Mouse (Mus musculus) lung, postnatal 0 days (tissue): ENCODE data around the gene Coq8b. TPM values are rescaled to one million over a fixed set of nuclear protein-coding genes. Genes with fewer than 3 reads are reported as not detected.
A peak's percentile ranks its signal among the peaks of the same experiment; 100 is the strongest.

ENCODE experiments used
- ATAC-seq: fragments of 200-750 bp; cut with Nextera tagmentation; 2 replicates; pipeline ENCODE4 v1.8.0; 2017; ENCODE audit warnings: moderate library complexity
- DNase-seq: peaks from one replicate; pipeline ENCODE4 v3.0.0-alpha.2; 2016; ENCODE audit warnings: low spot score
- H3K27ac ChIP-seq: fragments of 300-500 bp; sonication (generic); 2 replicates; pipeline ENCODE4 v1.5.1; 2014; ENCODE audit warnings: antibody characterized with exemption, mild to moderate bottlenecking, low read length, mixed read lengths
- H3K27me3 ChIP-seq: fragments of 300-500 bp; sonication (generic); replicated peaks from 2 replicates; pipeline ENCODE4 v1.6.1; 2014; ENCODE audit warnings: low read length, mixed read lengths; ENCODE audit not compliant: insufficient read depth
- H3K36me3 ChIP-seq: fragments of 300-500 bp; sonication (generic); 2 replicates; pipeline ENCODE4 v1.6.1; 2014; ENCODE audit warnings: low read length, mixed read lengths; ENCODE audit not compliant: insufficient read depth
- H3K4me1 ChIP-seq: fragments of 300-500 bp; sonication (generic); 2 replicates; pipeline ENCODE4 v1.6.1; 2014; ENCODE audit warnings: antibody characterized with exemption, low read depth, low read length, mixed read lengths; ENCODE audit not compliant: insufficient read depth
- H3K4me2 ChIP-seq: fragments of 300-500 bp; sonication (generic); replicated peaks from 2 replicates; pipeline ENCODE4 v1.6.1; 2014; ENCODE audit warnings: low read depth, mild to moderate bottlenecking, low read length, moderate library complexity, mixed read lengths
- H3K4me3 ChIP-seq: fragments of 300-500 bp; sonication (generic); 2 replicates; pipeline ENCODE4 v1.5.1; 2014; ENCODE audit warnings: low read depth, low read length
- H3K9ac ChIP-seq: fragments of 300-500 bp; sonication (generic); replicated peaks from 2 replicates; pipeline ENCODE4 v1.6.1; 2014; ENCODE audit warnings: low read depth, mild to moderate bottlenecking
- H3K9me3 ChIP-seq: fragments of 300-500 bp; sonication (generic); 2 replicates; pipeline ENCODE4 v1.6.1; 2016; ENCODE audit warnings: low read length, mixed read lengths
- CTCF ChIP-seq: IDR thresholded peaks from 2 replicates; pipeline ENCODE4 v1.5.1; 2016; ENCODE audit warnings: antibody characterized with exemption, mild to moderate bottlenecking
- EP300 ChIP-seq: IDR thresholded peaks from 2 replicates; pipeline ENCODE4 v1.6.1; 2016; ENCODE audit warnings: antibody characterized with exemption, mild to moderate bottlenecking, control low read depth
- WGBS: fragments of 180-500 bp; shearing (Covaris S2); extraction: QIAGEN DNeasy Blood & Tissue Kit; methylation state at CpG from one replicate; pipeline ENCODE4 v1.1.7; 2014; 5-methylcytosine and 5-hydroxymethylcytosine counted together
- polyA plus RNA-seq: library from polyadenylated mRNA; unstranded; fragments of >200 nt; fragmentation: Nextera tagmentation; extraction: Ambion mirVana; gene quantifications from 2 replicates; pipeline ENCODE4 v1.2.1, GENCODE M21; 2015

Gene Coq8b
- polyA plus RNA-seq, 1 experiment from 2014 or later, result 21.3 TPM

DNA sequence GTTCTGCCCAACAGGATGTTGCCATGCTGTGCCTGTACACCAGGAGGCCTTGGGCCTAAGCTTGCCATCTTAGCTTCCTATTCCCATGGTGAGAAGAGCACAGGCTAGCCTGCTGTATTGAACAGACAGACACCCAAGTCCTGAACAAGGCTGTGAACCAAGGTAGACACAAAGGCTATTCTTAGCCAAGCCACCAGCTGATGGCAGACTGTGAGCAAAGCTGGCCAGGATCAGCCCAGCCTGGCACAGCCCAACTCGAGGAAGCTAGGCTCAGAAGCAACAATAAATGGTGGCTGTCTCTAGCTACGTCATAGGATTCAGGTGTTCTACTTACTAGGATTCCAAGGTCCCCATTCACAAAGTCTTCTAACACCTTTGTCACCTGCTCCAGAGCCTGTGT lies 20.2 kb upstream of the Coq8b start:
- 76% methylated on average over 2 of the region's 2 CpGs for WGBS
- peaks cover 55% of the 10 kb centered on the region; the same call in 1 of the 2 replicates for H3K36me3 ChIP-seq

GRCm38 (mm10) chr7:27218586-27218985 lies 14.2 kb upstream of the Coq8b start:
- Histone ChIP-seq H3K9me3 (no peaks in the 10 kb centered on the region), H3K36me3 (peaks cover 29% of the 10 kb centered on the region), H3K4me2 (no peak overlapping the region), H3K9ac (no peak overlapping the region), H3K4me3 (no peak overlapping the region), H3K4me1 (no peaks in the 10 kb centered on the region; the same call in 1 of the 2 replicates), H3K27ac (no peak overlapping the region), H3K27me3 (no peaks in the 10 kb centered on the region)
- DNase-seq (no peak), ATAC-seq (no peak)
- no peak for TF ChIP-seq CTCF
- TF ChIP-seq EP300, result no peak
- WGBS, result 83% methylated on average over 7 of the region's 7 CpGs

More for the DNA sequence above, 20.2 kb upstream of the Coq8b start:
- no peak overlapping the region for H3K9ac ChIP-seq
- no peaks in the 10 kb centered on the region for H3K9me3 ChIP-seq
- DNase-seq (no peak), ATAC-seq (no peak)
- H3K4me2 ChIP-seq, result no peak overlapping the region
- H3K4me1 ChIP-seq, result no peaks in the 10 kb centered on the region
- no peak overlapping the region for H3K4me3 ChIP-seq
- TF ChIP-seq CTCF (no peak), EP300 (no peak)
- no peak overlapping the region for H3K27ac ChIP-seq
- H3K27me3 ChIP-seq, result no peaks in the 10 kb centered on the region

- Histone ChIP-seq H3K4me2 (no peak overlapping the region), H3K9ac (no peak overlapping the region), H3K9me3 (no peaks in the 10 kb centered on the region), H3K27ac (no peak overlapping the region), H3K27me3 (no peaks in the 10 kb centered on the region), H3K4me1 (peaks cover 5% of the 10 kb centered on the region; the same call in 1 of the 2 replicates), H3K36me3 (peaks cover 23% of the 10 kb centered on the region), H3K4me3 (no peak overlapping the region)
- no peak for TF ChIP-seq EP300
- no peak for TF ChIP-seq CTCF
- no peak for ATAC-seq
- DNase-seq, result no peak
- 84% methylated on average over 11 of the region's 11 CpGs for WGBS
Observed at GRCm38 (mm10) chr7:27219937-27220336, 12.9 kb upstream of the Coq8b start.

- Histone ChIP-seq H3K27ac (no peak overlapping the region), H3K9me3 (no peaks in the 10 kb centered on the region), H3K4me3 (no peak overlapping the region), H3K27me3 (no peaks in the 10 kb centered on the region), H3K36me3 (peaks cover 9% of the 10 kb centered on the region), H3K4me2 (no peak overlapping the region), H3K4me1 (peaks cover 21% of the 10 kb centered on the region), H3K9ac (no peak overlapping the region)
- TF ChIP-seq CTCF (no peak), EP300 (no peak)
- DNase-seq (no peak), ATAC-seq (no peak)
- WGBS, result 68% methylated on average over 6 of the region's 6 CpGs
Observed at GRCm38 (mm10) chr7:27221939-27222338, 10.9 kb upstream of the Coq8b start.

DNA sequence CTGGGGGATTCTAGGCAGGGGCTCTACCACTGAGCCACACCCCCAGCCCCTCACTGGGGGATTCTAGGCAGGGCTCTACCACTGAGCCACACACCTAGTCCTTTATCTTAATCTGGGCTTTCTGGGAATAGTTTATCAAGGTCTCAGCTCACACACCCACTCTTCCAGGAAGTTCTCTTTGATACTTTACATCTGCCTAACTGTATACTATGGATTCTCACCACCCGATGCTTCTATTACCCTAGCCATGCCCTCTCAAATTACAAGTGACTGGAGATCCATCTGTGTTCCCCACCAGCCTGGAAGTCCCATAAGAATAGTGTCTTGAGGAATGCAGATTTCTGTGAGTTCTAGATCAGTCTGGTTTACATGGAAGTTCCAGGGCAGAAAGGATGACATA lies 10.3 kb upstream of the Coq8b start:
- WGBS, result 78% methylated on average over 1 of the region's 1 CpGs
- peaks cover 27% of the 10 kb centered on the region for H3K4me1 ChIP-seq
- no peaks in the 10 kb centered on the region for H3K27me3 ChIP-seq
- DNase-seq, result no peak
- H3K9ac ChIP-seq, result no peak overlapping the region
- no peaks in the 10 kb centered on the region for H3K9me3 ChIP-seq
- ATAC-seq, result no peak
- no peak overlapping the region for H3K27ac ChIP-seq
- TF ChIP-seq EP300 (no peak), CTCF (no peak)
- H3K4me2 ChIP-seq, result no peak overlapping the region
- peaks cover 6% of the 10 kb centered on the region for H3K36me3 ChIP-seq
- H3K4me3 ChIP-seq, result no peak overlapping the region

DNA sequence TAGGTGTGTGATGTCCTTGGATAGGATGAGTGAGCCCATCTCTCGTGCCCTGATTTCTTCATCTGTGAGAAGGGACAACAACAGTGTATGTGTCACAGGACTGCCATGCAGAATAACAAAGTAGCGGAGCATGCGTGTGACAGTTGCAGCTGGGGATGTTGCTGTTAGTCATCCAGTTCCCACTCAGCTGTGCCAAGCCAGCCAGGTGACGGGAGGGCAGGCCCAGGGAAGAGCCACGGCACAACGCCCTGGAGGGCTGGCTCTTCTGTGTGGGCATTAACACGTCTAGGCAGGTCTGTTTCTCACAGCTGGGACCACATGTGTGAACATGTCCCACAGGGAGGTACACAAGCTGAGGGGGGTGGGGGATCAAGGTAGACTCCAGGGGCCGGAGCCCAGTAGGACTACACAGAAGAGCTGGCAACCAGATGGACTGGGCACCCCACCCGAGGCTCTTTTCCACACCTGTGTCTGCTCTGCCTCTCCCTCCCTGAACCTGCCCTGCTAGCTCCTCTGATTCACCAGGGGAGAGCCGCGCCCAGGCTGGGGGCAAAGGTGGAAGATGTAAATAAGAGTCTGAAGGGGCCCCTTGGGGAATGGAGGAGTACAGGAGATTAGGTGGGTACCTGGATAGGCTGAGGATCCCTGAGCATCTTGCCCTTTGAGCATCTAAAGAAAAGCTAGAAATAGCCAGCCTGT lies 7.8 kb upstream of the Coq8b start:
- WGBS, result 63% methylated on average over 11 of the region's 11 CpGs
- peak overlapping the region; percentile 20 for H3K4me2 ChIP-seq

More for the DNA sequence above, 7.8 kb upstream of the Coq8b start:
- ATAC-seq (no peak), DNase-seq (no peak)
- H3K9ac ChIP-seq, result 0 out of 2 replicates have a peak overlapping the region, but pooled peaks have one; percentile 5
- no peaks in the 10 kb centered on the region for H3K9me3 ChIP-seq
- H3K27me3 ChIP-seq, result no peaks in the 10 kb centered on the region
- H3K4me3 ChIP-seq, result no peak overlapping the region
- TF ChIP-seq EP300, result no peak
- no peak for TF ChIP-seq CTCF
- H3K27ac ChIP-seq, result no peak overlapping the region
- no peaks in the 10 kb centered on the region for H3K36me3 ChIP-seq
- peaks cover 30% of the 10 kb centered on the region for H3K4me1 ChIP-seq
